Mouse (Mus musculus) retina, postnatal 7 days (tissue): Measurements from ENCODE around the gene Fgg.

ENCODE experiments used
- DNase-seq: peaks from one replicate; pipeline ENCODE4 v3.0.0-alpha.2; 2012; ENCODE audit warnings: low read depth, low spot score

The Fgg gene

DNA sequence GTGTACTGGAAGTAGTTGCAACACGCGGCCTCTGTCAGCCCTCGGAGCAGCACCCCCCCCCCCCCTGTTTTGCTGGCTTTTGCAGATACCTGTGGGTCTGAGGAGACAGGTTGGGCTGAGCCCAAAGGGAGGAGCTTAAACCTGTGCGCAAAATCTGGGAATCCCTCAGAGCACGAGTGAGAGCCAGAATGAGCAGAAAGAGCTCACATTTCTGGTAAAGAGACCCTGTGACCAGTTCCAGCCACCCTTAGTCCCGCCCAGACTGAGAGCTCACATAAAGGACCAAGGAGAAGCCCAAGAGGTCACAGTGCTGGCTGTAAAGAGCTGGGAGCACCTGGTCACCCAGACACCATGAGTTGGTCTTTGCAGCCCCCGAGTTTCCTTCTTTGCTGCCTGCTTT is at the start of gene Fgg:
Gene Fgg, plus strand, starts transcription at position 168 of the 400 bp plus-strand sequence.
- DNase-seq: no peak

DNA sequence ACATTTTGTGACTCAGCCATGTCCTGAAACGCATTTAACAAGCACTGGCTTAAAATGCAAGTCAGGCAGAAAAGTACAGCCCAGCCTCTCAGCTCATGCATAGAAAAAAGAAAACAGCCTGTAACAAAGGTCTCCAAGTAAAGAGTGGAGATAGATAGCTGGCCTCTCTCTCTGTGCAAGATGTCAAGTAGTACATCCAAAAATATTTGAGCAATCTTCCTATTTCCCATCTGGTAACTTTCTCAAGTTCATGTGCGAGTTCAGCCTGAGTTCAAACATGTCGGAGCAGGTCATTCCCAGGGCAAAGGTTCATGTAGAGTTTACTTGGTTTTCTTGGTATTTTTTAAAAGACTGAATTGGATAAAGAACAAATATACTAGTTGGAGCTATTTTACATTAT is 36.5 kb upstream of the Fgg start:
- no peak for DNase-seq

- DNase-seq: no peak
These were observed 26.7 kb upstream of the Fgg start for GRCm38 (mm10) chr3:82980818-82981217.

GRCm38 (mm10) chr3:82981861-82982260 is 25.7 kb upstream of the Fgg start:
- DNase-seq: no peak

DNA sequence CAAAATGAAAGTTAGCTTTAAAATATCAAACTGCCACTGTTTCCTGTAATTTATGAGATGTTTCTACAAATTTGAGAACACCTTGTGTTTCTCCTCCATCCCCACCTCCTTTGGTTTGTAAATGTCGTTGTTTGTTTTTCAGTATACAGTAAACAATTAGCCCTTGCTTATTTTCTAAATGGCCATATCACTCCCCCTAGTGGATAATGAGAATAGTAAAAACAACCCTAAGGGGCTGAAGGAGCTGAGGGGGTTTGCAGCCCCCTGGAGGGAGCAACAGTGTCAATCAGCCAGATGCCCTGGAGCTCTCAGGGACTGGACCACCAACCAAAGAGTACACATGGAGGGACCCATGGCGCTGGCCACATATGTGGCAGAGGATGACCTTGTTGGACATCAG is 22.7 kb upstream of the Fgg start:
- no peak for DNase-seq

DNA sequence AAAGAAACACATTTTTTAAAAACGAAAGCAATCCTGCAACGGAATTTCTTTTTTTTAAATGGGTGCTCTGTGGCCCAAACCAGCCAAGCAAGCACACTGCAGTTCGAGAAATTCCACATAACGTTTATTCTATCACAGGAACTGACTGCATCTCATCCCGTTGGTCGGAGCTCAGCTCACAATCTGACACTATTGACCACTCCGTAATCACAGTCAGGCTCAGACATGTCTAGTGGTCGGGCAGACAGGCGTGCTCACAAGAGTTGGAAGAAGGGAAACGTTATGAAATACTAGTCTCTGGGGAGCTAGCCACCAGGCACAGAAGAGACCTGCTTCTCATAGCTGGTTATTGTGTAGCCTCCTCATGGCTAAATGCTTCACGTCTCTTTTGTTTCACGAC is 15.6 kb upstream of the Fgg start:
- no peak for DNase-seq

DNA sequence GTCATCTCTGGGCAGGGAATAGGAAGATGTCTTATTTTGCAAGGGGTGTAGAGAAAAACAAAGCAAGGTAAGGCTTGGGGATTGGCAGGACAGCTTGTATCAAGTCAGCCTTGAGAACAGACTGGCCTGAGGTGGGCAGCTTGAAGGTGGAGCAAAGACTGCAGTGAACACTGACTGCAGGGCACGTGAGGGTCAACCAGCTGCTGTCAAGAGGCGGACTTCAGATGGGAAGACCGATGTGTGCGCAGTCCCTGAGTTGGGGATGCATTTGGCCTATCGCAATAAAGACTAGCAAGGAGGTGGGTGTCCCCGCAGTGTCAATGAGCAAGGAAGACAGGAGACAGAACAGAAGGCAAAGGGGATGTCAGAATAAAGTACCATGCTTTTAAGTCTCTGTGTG is 14.6 kb upstream of the Fgg start:
- no peak for DNase-seq

DNA sequence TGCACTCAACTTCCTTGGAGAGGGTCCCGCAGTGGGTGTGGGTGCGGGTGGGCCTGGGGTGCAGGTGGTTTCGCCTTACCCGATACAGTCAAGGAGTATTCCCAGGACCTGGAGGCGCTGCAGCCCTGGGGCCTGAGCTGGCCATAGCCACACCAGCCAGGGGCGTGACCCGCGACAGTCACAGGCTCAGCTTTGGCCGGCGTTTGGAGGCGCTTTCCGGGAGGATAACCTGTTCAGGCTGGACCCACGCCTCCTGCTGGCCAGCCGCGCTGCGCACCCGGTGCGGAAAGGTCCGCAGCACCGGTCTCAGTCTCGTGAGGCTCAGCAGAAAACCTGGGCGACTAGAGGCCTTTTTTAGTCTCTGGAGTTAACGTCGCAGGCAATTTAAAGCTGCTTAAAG is 12.2 kb upstream of the Fgg start:
- DNase-seq: peak; percentile 17

GRCm38 (mm10) chr3:82996656-82997055 is 10.9 kb upstream of the Fgg start:
- no peak for DNase-seq

DNA sequence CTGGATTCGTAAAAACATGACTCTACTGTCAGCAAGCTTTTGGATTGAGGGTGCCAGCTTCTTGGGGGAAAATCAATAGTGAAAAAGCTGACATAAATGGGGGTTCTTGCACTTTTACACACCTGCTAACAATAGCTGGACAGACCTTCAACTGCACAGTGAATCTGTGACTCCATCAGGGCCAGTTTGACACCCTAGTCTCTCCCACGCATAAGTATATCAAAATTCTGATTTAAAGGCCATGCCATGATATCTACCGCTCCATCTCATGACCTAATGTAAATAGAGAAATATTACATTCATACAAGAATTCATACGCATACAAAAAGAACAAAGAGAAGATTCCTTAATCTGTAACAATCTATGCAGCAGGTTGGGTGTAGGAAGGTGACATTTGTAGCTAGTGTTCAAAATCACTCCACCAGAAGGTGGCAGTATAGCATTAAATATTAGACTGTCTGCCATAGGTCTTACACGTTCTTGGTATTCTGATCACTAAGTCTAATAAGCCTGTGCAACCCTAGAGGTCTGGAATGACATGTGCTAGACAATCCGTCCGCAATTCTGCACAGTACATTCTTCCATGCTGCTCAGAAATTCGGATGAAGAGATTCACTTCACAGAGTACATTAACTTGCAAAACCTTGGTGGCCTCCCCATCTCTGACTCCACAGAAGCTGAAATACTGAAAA is 8.6 kb upstream of the Fgg start:
- DNase-seq: peak; percentile 78

- DNase-seq: no peak
These were observed 7.5 kb upstream of the Fgg start for GRCm38 (mm10) chr3:82999995-83000394.

DNA sequence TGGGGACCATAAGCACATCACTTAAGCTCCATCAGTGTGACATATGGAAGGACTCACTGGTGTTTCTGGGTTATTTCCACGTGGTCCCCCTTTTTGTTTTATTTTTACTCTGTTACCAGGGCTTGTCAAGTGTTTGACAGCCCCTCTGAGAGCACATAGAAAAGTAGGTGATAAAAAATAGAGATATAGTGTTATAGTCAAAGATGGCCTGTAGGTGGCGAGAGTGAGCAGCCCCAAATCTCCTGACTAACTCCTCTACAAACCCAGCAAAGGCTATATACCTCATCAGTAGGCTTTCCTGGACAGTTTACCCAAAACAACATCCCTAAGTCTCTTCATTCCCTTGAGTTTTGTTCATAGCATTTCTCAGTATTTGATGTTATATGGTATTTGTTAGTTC is 5.3 kb upstream of the Fgg start:
- peak; percentile 17 for DNase-seq

GRCm38 (mm10) chr3:83003068-83003467 is 4.5 kb upstream of the Fgg start:
- no peak for DNase-seq

DNA sequence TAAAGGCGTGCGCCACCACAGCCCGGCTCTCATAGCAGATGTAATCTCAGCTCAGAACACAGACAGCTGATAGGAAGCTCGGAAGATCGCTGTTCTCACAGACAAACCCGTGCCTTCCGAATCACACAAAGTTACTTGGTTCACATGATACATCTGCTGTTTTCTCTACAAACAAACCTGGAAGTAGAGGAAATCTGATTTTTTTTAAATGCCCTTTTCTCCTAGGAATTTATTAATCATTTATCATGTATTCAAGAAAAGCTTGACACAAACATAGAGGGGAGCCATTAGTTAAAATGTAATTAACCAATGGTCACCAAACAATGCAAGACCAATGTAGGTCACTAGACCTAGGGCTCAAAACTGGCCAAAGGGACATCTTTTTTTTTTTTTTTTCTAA is 2.7 kb upstream of the Fgg start:
- DNase-seq: no peak

- DNase-seq: no peak
These were observed 2.8 kb downstream of the Fgg start for GRCm38 (mm10) chr3:83010291-83010690.

GRCm38 (mm10) chr3:83011136-83011535 is 3.6 kb downstream of the Fgg start:
- DNase-seq: no peak

DNA sequence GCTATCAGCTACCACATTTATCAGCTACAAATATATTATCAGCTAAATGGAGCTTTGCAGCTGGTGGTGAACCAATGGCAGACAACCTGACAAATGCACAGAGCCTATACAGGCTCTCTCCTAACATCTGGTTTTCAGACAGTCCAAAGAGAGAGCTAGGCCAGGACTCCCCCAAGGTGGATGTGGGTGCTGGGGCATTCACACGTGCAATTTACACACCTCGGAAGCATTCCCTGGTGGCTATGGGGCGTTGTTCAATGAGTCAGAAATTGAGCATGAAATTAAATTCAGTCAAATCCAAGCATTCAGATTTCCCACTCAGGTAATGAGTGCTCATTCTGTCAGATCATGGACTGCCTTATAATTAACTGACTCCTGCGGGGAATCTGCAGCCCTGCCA is 4.0 kb downstream of the Fgg start:
- DNase-seq: no peak

- DNase-seq: no peak
These were observed 5.1 kb downstream of the Fgg start for GRCm38 (mm10) chr3:83012636-83013035.

DNA sequence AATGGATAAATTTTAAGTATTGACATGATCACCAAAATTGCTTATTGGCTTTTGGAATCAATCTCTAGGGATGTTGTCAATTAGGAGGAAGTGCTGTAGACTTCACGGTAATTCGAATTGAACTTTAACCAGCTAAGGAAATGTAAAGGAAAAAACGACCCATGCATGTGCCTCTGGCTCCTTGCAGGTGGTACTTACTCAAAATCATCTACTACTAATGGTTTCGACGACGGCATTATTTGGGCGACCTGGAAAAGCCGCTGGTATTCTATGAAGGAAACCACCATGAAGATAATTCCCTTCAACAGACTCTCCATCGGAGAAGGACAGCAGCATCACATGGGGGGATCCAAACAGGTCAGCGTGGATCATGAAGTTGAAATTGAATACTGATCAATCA is 6.4 kb downstream of the Fgg start:
- DNase-seq: no peak

DNA sequence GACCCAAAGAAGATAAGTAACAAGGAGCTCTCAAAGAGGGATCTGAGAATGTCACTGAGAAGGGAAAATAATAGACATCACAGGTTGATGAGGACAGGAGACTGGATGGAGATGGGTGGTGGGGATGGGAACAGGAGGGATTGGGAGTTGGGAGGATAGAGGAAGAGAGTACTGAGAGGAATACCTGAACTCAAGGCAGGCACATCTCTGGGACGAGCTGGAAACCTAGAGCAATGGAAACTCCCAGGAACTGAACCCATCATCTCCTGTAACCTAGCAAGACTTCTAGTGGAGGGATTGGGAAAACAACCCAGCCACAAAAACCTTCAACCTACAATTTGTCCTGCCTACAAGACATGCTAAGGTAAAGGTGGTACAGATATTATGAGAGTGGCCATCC is 8.7 kb downstream of the Fgg start:
- no peak for DNase-seq

GRCm38 (mm10) chr3:83020387-83020786 is 12.9 kb downstream of the Fgg start:
- no peak for DNase-seq

DNA sequence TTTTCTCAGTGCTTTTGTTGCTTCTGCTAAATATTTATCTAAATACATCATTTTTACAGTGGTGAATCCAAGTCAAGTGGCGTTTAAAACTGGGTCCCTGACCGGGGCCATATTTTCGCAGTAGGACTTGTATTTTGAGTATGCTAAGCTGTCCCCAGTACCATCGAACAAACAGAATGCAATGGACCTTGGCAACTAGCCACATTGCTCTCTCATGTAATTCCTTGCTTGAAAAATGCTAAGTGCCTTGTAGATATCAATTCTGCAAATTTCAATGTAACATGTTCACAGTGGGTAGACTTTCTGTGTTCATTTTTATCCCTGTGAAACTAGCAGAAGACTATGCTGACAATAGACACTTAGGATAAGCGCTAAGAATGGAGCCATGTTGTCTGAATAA is 13.7 kb downstream of the Fgg start:
- no peak for DNase-seq

- no peak for DNase-seq
These were observed 17.5 kb downstream of the Fgg start for GRCm38 (mm10) chr3:83025036-83025435.
